Mouse (Mus musculus) G1E (cell line): Measurements from ENCODE around the gene Ubr1.

Experiments used
- CTCF ChIP-seq: IDR thresholded peaks from 2 replicates; pipeline ENCODE4 v1.5.1; 2012; ENCODE audit warnings: low read depth, low read length, inconsistent platforms, mixed read lengths
- GATA1 ChIP-seq: IDR thresholded peaks from 2 replicates; pipeline ENCODE4 v1.6.1; 2012; ENCODE audit warnings: borderline replicate concordance, low read length, inconsistent platforms, mixed read lengths
- POLR2AphosphoS5 ChIP-seq: IDR thresholded peaks from 2 replicates; pipeline ENCODE4 v1.6.1; 2012; ENCODE audit warnings: low read depth, low read length, inconsistent platforms; ENCODE audit not compliant: insufficient replicate concordance

GRCm38 (mm10) chr2:120841211-120841610 is 129.3 kb downstream of the Ubr1 start:
- TF ChIP-seq CTCF (no peak), POLR2AphosphoS5 (no peak), GATA1 (no peak)
